Mouse (Mus musculus) midbrain, embryonic 13.5 days (tissue): ENCODE results near the gene Sympk. TPM values are rescaled to one million over a fixed set of nuclear protein-coding genes. Genes with fewer than 3 reads are reported as not detected.

Experiments
- ATAC-seq: fragments of 200-750 bp; cut with Nextera tagmentation; 2 replicates; pipeline ENCODE4 v1.8.0; 2017; ENCODE audit warnings: mild to moderate bottlenecking, moderate TSS enrichment, moderate library complexity
- H3K27ac ChIP-seq: fragments of 300-500 bp; sonication (generic); 2 replicates; pipeline ENCODE4 v1.5.1; 2015; ENCODE audit warnings: inconsistent platforms, mild to moderate bottlenecking, moderate library complexity
- H3K27me3 ChIP-seq: fragments of 300-500 bp; sonication (generic); 2 replicates; pipeline ENCODE4 v1.6.1; 2015; ENCODE audit warnings: mild to moderate bottlenecking, inconsistent platforms
- H3K36me3 ChIP-seq: fragments of 300-500 bp; sonication (generic); 2 replicates; pipeline ENCODE4 v1.6.1; 2015; ENCODE audit warnings: mild to moderate bottlenecking, inconsistent platforms
- H3K4me1 ChIP-seq: fragments of 300-500 bp; sonication (generic); replicated peaks from 2 replicates; pipeline ENCODE4 v1.6.1; 2015; ENCODE audit warnings: inconsistent platforms
- H3K4me2 ChIP-seq: fragments of 300-500 bp; sonication (generic); replicated peaks from 2 replicates; pipeline ENCODE4 v1.6.1; 2015; ENCODE audit warnings: moderate library complexity, mild to moderate bottlenecking, inconsistent platforms
- H3K4me3 ChIP-seq: fragments of 300-500 bp; sonication (generic); replicated peaks from 2 replicates; pipeline ENCODE4 v1.5.1; 2015; ENCODE audit warnings: mild to moderate bottlenecking, inconsistent platforms
- H3K9ac ChIP-seq: fragments of 300-500 bp; sonication (generic); replicated peaks from 2 replicates; pipeline ENCODE4 v1.6.1; 2015; ENCODE audit warnings: mild to moderate bottlenecking, inconsistent platforms
- H3K9me3 ChIP-seq: fragments of 300-500 bp; sonication (generic); 2 replicates; pipeline ENCODE4 v1.6.1; 2016; ENCODE audit warnings: mild to moderate bottlenecking, inconsistent platforms
- WGBS: fragments of 180-500 bp; shearing (Covaris S2); methylation state at CpG from one replicate; pipeline ENCODE4 v1.1.7; 2015; 5-methylcytosine and 5-hydroxymethylcytosine counted together
- polyA plus RNA-seq: library from polyadenylated mRNA; unstranded; fragments of >200 nt; fragmentation: Nextera tagmentation; extraction: Ambion mirVana; gene quantifications from 2 replicates; pipeline ENCODE4 v1.2.1, GENCODE M21; 2015

Sympk gene
- polyA plus RNA-seq, 1 experiment from 2014 or later: 37.2 TPM

DNA sequence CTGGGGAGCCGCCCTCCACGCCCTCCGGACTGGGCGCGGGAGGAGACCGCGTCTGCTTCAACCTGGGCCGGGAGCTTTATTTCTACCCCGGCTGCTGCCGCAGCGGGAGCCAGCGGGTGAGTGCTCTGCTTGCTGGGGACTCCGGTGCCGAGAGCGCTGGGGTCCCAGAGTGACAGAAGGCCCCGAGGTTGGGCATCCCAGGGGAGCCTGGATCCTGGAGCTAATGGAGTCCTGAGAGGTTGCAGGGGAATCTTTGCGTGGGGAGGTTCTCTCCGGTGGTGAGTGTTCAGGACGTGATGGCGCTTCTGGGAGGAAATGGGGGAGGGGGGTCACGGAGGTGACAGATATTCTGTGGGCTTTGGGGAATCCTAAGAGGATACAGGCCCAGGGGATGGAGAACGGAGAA lies 52.4 kb downstream of the Sympk start:
- ATAC-seq: no peak; the same call in 1 of the 2 replicates
- WGBS: under 1% methylated on average over 22 of the region's 22 CpGs
- Histone ChIP-seq H3K9ac (peak overlapping the region; percentile 97), H3K9me3 (no peaks in the 10 kb centered on the region), H3K36me3 (peaks cover 40% of the 10 kb centered on the region), H3K4me1 (peaks cover 22% of the 10 kb centered on the region), H3K27ac (peak overlapping the region; percentile 79), H3K4me2 (peak overlapping the region; percentile 90), H3K27me3 (no peaks in the 10 kb centered on the region), H3K4me3 (peak overlapping the region; percentile 76)

DNA sequence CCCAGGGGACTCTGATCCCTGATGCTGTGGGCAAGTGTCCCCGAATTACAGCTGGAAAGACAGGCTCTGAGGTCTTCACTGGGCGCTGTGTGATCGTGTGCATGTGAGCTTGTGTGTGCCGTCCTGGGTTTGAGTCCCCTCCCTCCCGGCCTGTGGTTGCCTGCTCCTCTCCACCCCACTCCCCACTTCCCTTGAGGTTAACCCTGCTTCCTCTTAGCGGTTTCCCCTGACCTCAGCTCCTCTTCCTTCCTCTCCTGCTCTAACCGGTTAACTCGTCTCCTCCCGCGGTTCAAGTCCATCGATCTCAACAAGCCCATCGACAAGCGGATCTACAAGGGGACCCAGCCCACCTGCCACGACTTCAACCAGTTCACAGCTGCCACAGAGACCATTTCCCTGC lies 53.6 kb downstream of the Sympk start:
- Histone ChIP-seq H3K9ac (peak overlapping the region; percentile 97; the same call in 1 of the 2 replicates), H3K4me2 (peak overlapping the region; percentile 90), H3K27me3 (no peaks in the 10 kb centered on the region), H3K9me3 (no peaks in the 10 kb centered on the region), H3K4me1 (peaks cover 22% of the 10 kb centered on the region), H3K27ac (no peak overlapping the region), H3K4me3 (peak overlapping the region; percentile 76), H3K36me3 (peaks cover 52% of the 10 kb centered on the region)
- WGBS: 75% methylated on average over 14 of the region's 14 CpGs
- no peak for ATAC-seq

DNA sequence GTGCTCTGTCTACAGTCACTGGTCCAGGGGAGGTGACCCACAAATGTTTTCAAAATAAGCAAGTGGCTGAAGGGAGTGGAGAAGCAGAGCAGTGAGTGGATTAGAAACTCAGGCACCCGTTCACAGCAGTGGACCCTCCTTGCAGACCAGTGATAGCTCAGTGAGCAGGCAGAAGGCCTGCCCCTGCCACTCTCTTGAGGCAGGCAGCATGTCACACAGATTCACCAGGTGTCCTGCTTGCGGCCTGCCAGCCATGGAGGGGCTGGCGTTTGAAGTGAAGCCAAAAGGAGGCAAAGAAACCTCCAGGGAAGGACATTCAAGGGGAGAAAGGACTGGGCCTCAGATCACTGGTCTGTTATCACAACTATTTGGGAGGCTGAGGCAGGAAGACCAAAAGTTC lies 54.6 kb downstream of the Sympk start:
- no peak overlapping the region for H3K9ac ChIP-seq
- no peak for ATAC-seq

DNA sequence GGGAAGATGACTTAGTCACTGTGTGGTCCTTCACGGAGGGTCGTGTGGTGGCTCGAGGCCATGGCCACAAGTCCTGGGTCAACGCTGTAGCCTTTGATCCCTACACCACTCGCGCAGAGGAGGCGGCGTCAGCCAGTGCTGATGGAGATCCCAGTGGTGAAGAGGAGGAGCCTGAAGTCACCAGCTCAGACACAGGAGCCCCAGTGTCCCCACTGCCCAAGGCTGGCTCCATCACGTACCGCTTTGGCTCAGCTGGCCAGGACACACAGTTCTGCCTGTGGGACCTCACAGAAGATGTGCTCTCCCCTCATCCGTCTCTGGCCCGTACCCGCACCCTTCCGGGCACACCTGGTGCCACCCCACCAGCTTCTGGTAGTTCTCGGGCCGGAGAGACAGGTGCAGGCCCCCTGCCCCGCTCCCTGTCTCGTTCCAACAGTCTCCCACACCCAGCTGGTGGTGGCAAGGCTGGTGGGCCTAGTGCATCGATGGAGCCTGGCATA lies 56.3 kb downstream of the Sympk start:
- Histone ChIP-seq H3K9me3 (no peaks in the 10 kb centered on the region), H3K27ac (no peak overlapping the region), H3K27me3 (no peaks in the 10 kb centered on the region), H3K4me2 (no peak overlapping the region), H3K4me1 (peaks cover 41% of the 10 kb centered on the region), H3K9ac (no peak overlapping the region), H3K36me3 (peaks cover 69% of the 10 kb centered on the region), H3K4me3 (no peak overlapping the region)
- WGBS: 90% methylated on average over 19 of the region's 19 CpGs
- ATAC-seq: no peak

More for the DNA sequence above, 54.6 kb downstream of the Sympk start:
- WGBS: 87% methylated on average over 3 of the region's 3 CpGs
- no peak overlapping the region for H3K4me2 ChIP-seq
- no peak overlapping the region for H3K27ac ChIP-seq
- H3K9me3 ChIP-seq: no peaks in the 10 kb centered on the region
- no peaks in the 10 kb centered on the region for H3K27me3 ChIP-seq
- no peak overlapping the region for H3K4me3 ChIP-seq
- H3K36me3 ChIP-seq: peaks cover 60% of the 10 kb centered on the region
- peaks cover 29% of the 10 kb centered on the region for H3K4me1 ChIP-seq

DNA sequence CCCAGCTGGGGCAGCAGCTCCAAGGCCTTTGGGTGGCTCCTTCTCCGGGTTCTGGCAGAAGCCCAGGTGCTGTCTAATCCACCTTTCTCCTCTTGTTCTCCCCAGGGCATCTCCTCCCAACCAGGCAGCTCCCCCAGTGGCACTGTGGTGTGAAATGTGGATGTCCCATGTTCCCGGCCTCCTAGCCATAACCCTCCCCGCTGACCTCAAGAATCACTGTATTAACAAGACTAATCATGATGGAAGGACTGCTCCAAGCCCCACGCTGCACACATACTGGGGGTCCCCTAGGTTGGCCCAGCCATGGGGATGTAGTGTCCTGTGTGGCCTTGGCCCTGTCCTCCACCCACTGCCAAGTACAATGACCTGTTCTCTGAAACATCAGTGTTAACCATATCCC lies 58.0 kb downstream of the Sympk start:
- Histone ChIP-seq H3K27me3 (no peaks in the 10 kb centered on the region), H3K9me3 (no peaks in the 10 kb centered on the region), H3K27ac (no peak overlapping the region), H3K9ac (no peak overlapping the region), H3K4me3 (no peak overlapping the region), H3K4me1 (peaks cover 36% of the 10 kb centered on the region), H3K36me3 (peaks cover 76% of the 10 kb centered on the region), H3K4me2 (no peak overlapping the region)
- 91% methylated on average over 4 of the region's 4 CpGs for WGBS
- no peak for ATAC-seq

DNA sequence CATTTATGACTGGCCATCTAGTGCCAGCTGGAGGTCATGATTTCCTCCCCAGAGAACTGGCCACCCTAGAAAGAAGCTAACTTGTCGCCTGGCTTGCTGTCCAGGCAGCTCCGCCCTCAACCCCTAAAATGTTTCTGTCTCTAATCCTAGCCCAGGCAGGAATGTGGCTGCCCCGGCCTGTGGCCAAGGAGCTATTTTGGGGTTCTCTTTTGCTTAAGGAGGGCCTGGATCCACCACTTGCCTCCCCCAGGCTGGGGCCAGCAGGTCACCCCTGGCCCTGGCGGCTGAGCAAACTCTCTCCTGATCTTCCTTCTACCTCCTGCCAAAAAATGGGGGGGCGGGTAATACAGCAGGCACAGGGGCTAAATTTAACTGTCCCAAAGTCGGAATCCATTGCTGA lies 58.9 kb downstream of the Sympk start:
- H3K4me1 ChIP-seq: peaks cover 27% of the 10 kb centered on the region

DNA sequence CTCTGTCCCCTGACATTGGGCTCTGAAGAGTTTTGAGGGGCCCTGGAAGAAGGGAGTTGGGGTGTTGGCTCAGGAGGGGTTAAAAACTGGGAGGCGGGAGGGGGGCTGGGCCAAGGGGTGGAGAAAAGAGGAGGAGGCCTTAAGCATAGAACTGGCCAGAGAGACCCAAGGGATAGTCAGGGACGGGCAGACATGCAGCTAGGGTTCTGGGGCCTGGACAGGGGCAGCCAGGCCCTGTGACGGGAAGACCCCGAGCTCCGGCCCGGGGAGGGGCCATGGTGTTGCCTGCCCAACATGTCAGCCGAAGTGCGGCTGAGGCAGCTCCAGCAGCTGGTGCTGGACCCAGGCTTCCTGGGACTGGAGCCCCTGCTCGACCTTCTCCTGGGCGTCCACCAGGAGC lies 59.5 kb downstream of the Sympk start, which contains the start of gene Dmpk:
Gene Dmpk, plus strand, starts transcription at position 149 of the 400 bp plus-strand sequence.
- Histone ChIP-seq H3K9me3 (no peaks in the 10 kb centered on the region), H3K9ac (peak within 1 kb of the TSS; percentile 11; the same call in 1 of the 2 replicates), H3K4me1 (peaks cover 25% of the 10 kb centered on the region), H3K4me2 (no peak within 1 kb of the TSS), H3K27me3 (no peaks in the 10 kb centered on the region), H3K4me3 (no peak within 1 kb of the TSS), H3K36me3 (peaks cover 80% of the 10 kb centered on the region), H3K27ac (no peak within 1 kb of the TSS)
- 0 out of 2 replicates have a peak, but pooled peaks have one; percentile 24 for ATAC-seq
- 49% methylated on average over 10 of the region's 10 CpGs for WGBS

More for the DNA sequence above, 58.9 kb downstream of the Sympk start:
- no peaks in the 10 kb centered on the region for H3K27me3 ChIP-seq
- no peak overlapping the region for H3K4me2 ChIP-seq
- no peak overlapping the region for H3K9ac ChIP-seq
- no peaks in the 10 kb centered on the region for H3K9me3 ChIP-seq
- peaks cover 80% of the 10 kb centered on the region for H3K36me3 ChIP-seq
- no peak overlapping the region for H3K4me3 ChIP-seq
- ATAC-seq: no peak
- 59% methylated on average over 6 of the region's 6 CpGs for WGBS
- no peak overlapping the region for H3K27ac ChIP-seq

DNA sequence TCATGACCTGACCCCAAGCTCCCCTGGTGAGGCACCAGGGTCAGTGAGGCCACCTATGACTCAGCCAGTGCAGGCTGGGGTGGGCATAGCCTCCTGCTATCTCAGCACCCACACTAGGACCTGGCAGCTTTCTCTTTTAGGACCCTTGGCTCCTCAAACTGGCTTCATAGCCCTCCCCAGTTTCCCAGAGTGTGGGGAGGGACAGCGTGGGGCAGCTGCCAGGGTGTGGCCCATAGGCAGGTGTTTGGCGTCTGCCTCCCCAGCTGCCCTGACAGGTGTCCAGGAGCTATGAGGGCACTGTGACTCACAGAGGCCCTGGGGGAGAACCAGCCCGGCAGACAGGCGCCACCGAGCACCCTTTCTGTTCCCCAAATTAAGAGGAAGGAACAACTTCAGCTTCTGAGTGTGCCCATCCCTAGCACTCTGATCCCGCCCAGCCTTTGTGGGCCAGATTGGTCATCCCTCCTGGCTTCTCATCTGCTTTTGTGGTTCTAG lies 60.1 kb downstream of the Sympk start:
- H3K9ac ChIP-seq: peak overlapping the region; percentile 11; the same call in 1 of the 2 replicates
- no peak overlapping the region for H3K27ac ChIP-seq
- no peak overlapping the region for H3K4me2 ChIP-seq
- 79% methylated on average over 6 of the region's 6 CpGs for WGBS
- no peak overlapping the region for H3K4me3 ChIP-seq
- peaks cover 25% of the 10 kb centered on the region for H3K4me1 ChIP-seq
- ATAC-seq: peak; percentile 5; the same call in 1 of the 2 replicates
- peaks cover 78% of the 10 kb centered on the region for H3K36me3 ChIP-seq
- no peaks in the 10 kb centered on the region for H3K9me3 ChIP-seq
- H3K27me3 ChIP-seq: no peaks in the 10 kb centered on the region

DNA sequence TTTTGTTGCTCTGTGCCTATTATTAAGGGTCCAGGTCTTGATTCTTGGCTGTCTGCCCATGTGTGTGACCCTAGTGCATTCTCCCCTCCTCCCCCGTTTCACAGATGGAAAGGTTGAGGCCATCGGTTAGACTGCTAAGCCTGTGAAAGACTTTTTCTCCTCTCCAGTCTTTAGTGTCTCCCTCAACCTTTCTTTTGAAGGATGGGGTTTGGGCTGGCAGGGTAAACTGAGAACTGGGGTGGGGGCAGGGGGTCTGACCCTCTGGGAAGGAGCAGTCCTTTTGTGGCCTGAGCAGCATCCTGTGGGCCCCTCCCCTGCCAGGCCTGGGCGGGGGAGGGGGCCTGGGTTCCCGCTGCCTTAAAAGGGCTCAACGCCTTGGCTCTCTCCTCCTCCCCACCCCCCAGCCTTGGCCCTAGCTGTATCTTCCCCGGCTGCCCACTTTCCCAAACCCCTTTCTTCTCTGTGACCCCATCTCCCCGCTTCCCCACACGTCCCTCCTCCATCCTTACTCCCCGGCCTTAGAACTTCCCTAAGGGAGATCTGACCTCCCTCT lies 60.8 kb downstream of the Sympk start:
- H3K27me3 ChIP-seq: peaks cover 2% of the 10 kb centered on the region; the same call in 1 of the 2 replicates
- H3K9me3 ChIP-seq: no peaks in the 10 kb centered on the region
- H3K9ac ChIP-seq: 0 out of 2 replicates have a peak overlapping the region, but pooled peaks have one; percentile 8
- H3K27ac ChIP-seq: no peak overlapping the region
- WGBS: 29% methylated on average over 9 of the region's 9 CpGs
- no peak for ATAC-seq
- H3K4me1 ChIP-seq: peaks cover 25% of the 10 kb centered on the region
- no peak overlapping the region for H3K4me2 ChIP-seq
- no peak overlapping the region for H3K4me3 ChIP-seq
- H3K36me3 ChIP-seq: peaks cover 76% of the 10 kb centered on the region

DNA sequence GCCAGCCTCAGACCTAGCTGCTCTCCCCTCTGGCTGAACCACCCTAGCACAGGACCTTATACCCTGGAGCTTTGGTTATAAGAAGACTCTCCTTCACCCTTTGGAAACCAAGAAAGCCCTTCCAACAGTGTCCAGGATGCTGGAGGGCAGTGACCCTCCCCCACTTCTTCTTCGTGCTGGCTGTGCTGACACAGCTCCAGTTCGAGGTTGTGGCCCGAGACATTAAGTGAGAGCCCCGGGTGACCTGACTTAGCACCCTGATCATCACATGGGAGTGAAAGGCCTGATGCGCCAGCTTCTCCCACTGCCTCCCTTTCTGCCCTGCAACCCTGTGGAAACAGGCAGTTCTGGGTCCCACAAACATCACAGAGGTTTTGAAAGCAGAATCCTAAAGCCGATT lies 61.3 kb downstream of the Sympk start:
- Histone ChIP-seq H3K36me3 (peaks cover 76% of the 10 kb centered on the region), H3K4me3 (no peak overlapping the region), H3K27ac (no peak overlapping the region), H3K9ac (0 out of 2 replicates have a peak overlapping the region, but pooled peaks have one; percentile 8), H3K9me3 (no peaks in the 10 kb centered on the region), H3K4me2 (no peak overlapping the region), H3K27me3 (peaks cover 7% of the 10 kb centered on the region; the same call in 1 of the 2 replicates), H3K4me1 (peaks cover 25% of the 10 kb centered on the region)
- no peak for ATAC-seq
- WGBS: 12% methylated on average over 6 of the region's 6 CpGs

DNA sequence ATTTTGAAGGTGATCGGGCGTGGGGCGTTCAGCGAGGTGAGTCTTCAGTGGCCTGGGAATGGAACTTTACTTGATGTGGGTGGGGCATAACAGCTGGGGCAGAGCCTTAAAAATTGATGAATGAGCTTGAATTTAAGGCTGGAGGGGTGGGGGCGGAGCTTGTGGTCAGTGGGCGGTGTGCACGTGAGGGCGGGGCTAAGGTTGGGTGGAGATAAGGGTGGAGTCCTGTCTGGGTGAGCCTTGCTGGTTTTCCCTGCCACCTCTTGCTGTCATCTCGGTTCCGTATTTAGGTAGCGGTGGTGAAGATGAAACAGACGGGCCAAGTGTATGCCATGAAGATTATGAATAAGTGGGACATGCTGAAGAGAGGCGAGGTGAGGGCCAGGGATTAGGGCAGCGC lies 61.9 kb downstream of the Sympk start:
- Histone ChIP-seq H3K9ac (no peak overlapping the region), H3K9me3 (no peaks in the 10 kb centered on the region), H3K27me3 (peaks cover 13% of the 10 kb centered on the region), H3K4me1 (peaks cover 25% of the 10 kb centered on the region), H3K4me2 (no peak overlapping the region), H3K27ac (no peak overlapping the region), H3K36me3 (peaks cover 76% of the 10 kb centered on the region), H3K4me3 (no peak overlapping the region)
- no peak for ATAC-seq
- 14% methylated on average over 14 of the region's 14 CpGs for WGBS

DNA sequence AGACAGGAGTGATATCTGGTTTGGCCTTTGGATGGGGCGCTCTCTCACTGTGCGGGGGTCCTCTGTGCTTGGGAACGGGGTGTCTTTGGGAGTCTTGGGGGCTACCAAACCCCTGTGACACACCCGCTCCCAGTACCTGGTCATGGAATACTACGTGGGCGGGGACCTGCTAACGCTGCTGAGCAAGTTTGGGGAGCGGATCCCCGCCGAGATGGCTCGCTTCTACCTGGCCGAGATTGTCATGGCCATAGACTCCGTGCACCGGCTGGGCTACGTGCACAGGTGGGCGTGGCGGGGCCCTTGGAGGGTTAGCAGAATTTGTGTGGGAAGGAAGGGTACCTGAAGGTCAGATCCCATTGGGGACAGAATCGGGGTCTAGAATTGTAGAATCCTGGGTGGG lies 62.6 kb downstream of the Sympk start:
- Histone ChIP-seq H3K9me3 (no peaks in the 10 kb centered on the region), H3K27ac (no peak overlapping the region), H3K4me1 (peaks cover 25% of the 10 kb centered on the region), H3K36me3 (peaks cover 75% of the 10 kb centered on the region), H3K4me3 (no peak overlapping the region), H3K9ac (no peak overlapping the region), H3K27me3 (peaks cover 20% of the 10 kb centered on the region), H3K4me2 (no peak overlapping the region)
- 58% methylated on average over 18 of the region's 18 CpGs for WGBS
- no peak for ATAC-seq
